Mouse (Mus musculus): Measurements from ENCODE around the gene Tnfsfm13.
"Not testable (repeated sequence)": the region's sequence is repeated elsewhere in the genome, so short reads cannot be mapped to it uniquely, and the experiment has no call there.

Gene Tnfsfm13

DNA sequence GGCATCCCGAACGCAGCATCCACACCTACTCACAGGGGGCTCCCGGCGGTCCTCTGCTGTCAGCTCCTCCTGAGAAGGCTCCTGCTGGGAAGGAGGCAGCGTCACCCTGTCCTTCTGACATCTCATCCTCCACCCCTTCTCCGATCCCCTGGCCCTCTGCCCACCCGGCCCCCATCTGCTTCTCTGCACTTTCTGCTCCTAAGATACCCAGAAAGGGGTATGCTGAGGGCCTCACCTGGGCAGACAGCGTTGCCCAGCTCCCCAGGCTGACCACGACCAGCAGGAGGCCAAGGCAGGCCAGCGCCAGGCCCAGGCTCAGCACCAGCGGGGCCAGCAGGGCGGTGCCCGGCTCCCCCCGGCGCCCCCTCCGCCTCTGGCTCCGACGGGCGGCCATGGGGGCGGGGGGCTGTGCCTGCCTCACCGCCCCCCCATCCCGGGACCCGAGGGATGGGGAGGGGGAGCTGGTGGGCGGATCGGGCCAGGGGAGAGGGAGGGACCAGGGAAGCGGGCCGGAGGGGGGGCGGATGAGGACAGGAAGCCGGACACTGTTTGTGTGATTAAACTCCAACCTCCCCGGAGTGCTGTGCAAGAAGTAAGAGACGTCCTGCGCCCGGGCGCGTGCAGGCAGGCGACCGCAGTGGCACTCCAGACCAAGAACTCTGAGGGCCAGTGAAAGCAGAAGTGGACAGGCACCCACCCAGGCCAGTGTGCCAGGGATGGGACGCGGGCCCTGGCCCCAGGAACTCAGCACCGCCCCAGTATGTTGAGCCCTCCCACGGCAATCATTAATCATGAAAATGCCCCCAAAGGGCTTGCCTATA is at the start of gene Tnfsfm13, which contains the start of gene Tnfsf12:
Gene Tnfsfm13 (minus strand): TSS at position 738 of the 821 bp plus-strand sequence.
Gene Tnfsf12 (minus strand): TSS at position 489 of the 821 bp plus-strand sequence.
- Histone ChIP-seq H3K27me3 (ENCODE audit: control insufficient read depth, insufficient read depth, low read length, poor library complexity, severe bottlenecking) (no peaks in the 10 kb centered on the region), H3K36me3 (ENCODE audit: control insufficient read depth, insufficient read depth, low read length, poor library complexity, severe bottlenecking) (no peaks in the 10 kb centered on the region)
- no peak for DNase-seq (ENCODE audit: low read depth, low spot score)

DNA sequence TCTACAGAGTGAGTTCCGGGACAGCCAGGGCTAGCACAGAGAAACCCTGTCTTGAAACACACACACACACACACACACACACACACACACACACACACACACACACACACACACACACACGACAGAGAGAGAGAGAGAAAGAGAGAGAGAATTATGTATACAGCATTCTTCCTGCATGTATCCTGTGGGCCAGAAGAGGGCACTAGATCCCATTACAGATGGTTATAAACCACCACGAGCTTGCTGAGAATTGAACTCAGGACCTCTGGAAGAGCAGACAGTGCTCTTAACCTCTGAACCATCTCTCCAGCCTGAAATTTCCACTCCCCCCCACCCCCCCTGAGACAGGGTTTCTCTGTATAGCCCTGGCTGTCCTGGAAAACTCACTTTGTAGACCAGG is 35.5 kb upstream of the Tnfsfm13 start:
- peak; percentile 44 for DNase-seq (ENCODE audit: low read depth, low spot score)
- not testable (repeated sequence) for H3K27me3 ChIP-seq (ENCODE audit: control insufficient read depth, insufficient read depth, low read length, poor library complexity, severe bottlenecking)
- peaks cover 13% of the 10 kb centered on the region for H3K36me3 ChIP-seq (ENCODE audit: control insufficient read depth, insufficient read depth, low read length, poor library complexity, severe bottlenecking)

DNA sequence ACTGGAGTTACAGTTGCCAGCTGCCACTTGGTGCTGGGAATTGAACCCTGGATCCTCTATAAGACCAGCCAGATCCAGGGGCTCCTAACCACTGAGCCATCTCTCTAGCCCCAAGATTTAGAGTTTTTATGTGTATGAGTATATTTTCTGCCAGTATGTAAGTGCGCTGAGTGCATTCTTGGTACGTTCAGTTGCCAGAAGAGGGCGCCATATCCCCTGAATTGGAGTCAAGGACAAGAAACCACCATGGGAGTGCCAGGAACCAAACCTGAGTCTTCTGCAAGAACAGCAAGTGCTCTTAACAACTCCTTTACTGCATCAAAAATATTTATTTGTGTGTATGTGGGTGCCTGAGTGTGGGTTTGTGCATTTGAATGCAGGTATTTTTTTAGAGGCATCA is 33.2 kb upstream of the Tnfsfm13 start:
- H3K27me3 ChIP-seq (ENCODE audit: control insufficient read depth, insufficient read depth, low read length, poor library complexity, severe bottlenecking), result no peaks in the 10 kb centered on the region
- H3K36me3 ChIP-seq (ENCODE audit: control insufficient read depth, insufficient read depth, low read length, poor library complexity, severe bottlenecking), result no peaks in the 10 kb centered on the region
- DNase-seq (ENCODE audit: low read depth, low spot score), result peak; percentile 86

DNA sequence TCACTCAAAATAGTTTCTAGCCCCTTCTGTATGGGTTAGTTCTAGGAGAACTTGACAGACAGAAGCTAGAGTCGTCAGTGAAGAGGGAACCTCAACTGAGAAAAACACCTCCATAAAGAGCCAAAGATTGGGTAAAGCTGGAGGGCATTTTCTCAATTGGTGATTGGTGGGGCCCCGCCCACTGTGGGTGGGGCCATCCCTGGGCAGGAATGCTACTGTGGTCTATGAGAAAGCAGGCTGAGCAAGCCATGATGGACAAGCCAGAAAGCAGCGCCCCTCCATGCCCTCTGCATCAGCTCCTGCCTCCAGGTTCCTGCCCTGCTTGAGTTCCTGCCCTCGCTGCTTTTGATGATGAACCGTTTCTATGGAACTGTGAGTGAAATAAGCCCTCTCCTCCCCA is 30.1 kb upstream of the Tnfsfm13 start:
- DNase-seq (ENCODE audit: low read depth, low spot score), result no peak
- Histone ChIP-seq H3K36me3 (ENCODE audit: control insufficient read depth, insufficient read depth, low read length, poor library complexity, severe bottlenecking) (no peaks in the 10 kb centered on the region), H3K27me3 (ENCODE audit: control insufficient read depth, insufficient read depth, low read length, poor library complexity, severe bottlenecking) (no peaks in the 10 kb centered on the region)

DNA sequence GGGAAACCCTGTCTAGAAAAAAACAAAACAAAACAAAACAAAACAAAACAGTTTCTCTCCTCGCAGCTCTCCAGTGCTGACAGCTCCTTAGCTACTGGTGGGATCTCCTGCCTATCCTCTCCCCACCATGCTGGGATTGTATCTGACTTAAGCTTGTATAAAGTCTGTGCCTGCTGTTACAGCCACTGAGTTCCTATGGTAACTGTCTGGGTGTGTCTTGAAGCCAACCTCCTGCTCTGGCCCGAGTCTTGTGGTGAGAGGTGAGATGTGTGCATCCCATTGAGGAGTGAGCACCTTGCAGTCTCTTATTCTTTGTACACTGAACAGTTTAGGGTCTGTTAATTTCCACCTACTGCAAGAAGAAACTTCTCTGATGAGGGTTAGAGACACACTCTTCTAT is 27.2 kb upstream of the Tnfsfm13 start:
- Histone ChIP-seq H3K36me3 (ENCODE audit: control insufficient read depth, insufficient read depth, low read length, poor library complexity, severe bottlenecking) (no peaks in the 10 kb centered on the region), H3K27me3 (ENCODE audit: control insufficient read depth, insufficient read depth, low read length, poor library complexity, severe bottlenecking) (no peaks in the 10 kb centered on the region)
- no peak for DNase-seq (ENCODE audit: low read depth, low spot score)

DNA sequence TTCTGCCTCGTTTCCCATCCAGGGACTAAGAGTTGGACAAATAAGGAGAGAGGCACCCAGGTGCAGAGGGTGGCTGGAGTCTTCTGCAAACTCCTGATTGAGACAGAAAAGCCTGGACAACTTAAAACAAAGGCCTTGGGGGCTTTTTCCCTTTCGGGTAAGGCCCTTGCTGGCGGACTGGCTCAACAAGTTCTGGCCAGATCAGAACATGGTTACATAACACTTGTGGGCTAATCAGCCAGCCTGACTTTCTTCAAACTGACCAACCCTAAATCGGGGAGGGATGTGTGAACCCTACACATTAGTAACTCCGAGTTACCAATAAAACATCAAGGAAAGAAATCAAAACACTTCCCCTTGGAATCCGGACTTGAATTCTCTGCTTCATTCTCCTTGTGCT is 25.0 kb upstream of the Tnfsfm13 start:
- DNase-seq (ENCODE audit: low read depth, low spot score), result no peak
- H3K36me3 ChIP-seq (ENCODE audit: control insufficient read depth, insufficient read depth, low read length, poor library complexity, severe bottlenecking), result no peaks in the 10 kb centered on the region
- no peaks in the 10 kb centered on the region for H3K27me3 ChIP-seq (ENCODE audit: control insufficient read depth, insufficient read depth, low read length, poor library complexity, severe bottlenecking)

DNA sequence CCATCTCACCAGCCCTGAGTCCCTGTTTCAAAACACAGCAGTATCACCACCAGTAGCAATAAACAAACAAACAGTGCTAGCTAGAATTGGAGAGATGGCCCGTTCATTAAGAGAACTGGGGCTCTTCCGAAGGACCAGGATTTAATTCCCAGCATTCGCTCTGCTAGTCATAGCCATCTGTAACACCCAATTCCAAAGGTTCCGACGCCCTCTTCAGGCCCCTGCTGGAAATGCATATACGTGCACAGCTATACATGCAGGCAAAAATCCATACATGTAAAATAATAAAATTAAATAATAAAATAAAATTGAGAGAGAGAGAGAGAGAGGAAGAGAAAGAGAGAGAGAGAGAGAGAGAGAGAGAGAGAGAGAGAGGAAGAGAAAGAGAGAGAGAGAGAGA is 23.5 kb upstream of the Tnfsfm13 start:
- Histone ChIP-seq H3K36me3 (ENCODE audit: control insufficient read depth, insufficient read depth, low read length, poor library complexity, severe bottlenecking) (no peaks in the 10 kb centered on the region), H3K27me3 (ENCODE audit: control insufficient read depth, insufficient read depth, low read length, poor library complexity, severe bottlenecking) (no peaks in the 10 kb centered on the region)
- no peak for DNase-seq (ENCODE audit: low read depth, low spot score)

DNA sequence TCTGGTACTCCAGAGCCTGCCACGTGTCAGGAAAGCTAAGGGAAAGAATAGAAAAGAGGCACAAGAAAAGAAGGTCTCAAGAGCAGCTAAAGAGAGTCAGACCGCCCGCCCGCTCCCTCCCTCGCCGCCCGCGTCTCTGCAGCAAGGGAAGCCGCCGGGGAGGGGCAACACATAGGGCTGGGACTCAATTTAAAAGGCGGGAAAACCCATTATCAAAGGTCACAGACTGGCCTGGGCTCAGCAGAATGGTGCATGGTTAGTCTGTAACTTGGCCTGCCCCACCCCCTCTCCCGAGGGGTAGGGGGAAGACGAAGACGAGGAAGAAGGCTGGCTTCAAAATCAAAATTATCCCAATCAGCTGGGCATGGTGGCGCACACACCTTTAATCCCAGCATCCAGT is 22.8 kb upstream of the Tnfsfm13 start:
- DNase-seq (ENCODE audit: low read depth, low spot score), result no peak
- no peaks in the 10 kb centered on the region for H3K36me3 ChIP-seq (ENCODE audit: control insufficient read depth, insufficient read depth, low read length, poor library complexity, severe bottlenecking)
- no peaks in the 10 kb centered on the region for H3K27me3 ChIP-seq (ENCODE audit: control insufficient read depth, insufficient read depth, low read length, poor library complexity, severe bottlenecking)

DNA sequence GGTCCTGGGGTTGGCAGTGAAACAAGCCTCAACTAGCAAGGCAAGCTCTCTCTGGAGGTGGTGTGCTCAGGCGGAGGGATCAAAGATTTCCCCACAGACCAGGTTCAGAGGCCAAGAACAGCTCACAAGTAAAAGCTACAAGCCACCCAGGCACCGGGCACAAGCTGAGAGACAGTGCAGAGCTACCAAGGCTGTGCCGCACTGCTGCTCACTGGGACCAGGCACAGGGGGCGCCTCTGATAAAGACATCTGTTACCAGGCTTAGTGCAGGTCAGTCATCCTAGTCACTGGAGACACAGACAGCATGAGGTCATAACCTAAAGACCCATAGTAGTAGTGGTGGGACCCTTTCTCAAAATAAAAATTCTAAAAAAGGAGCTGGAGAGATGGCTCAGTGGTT is 21.1 kb upstream of the Tnfsfm13 start:
- H3K36me3 ChIP-seq (ENCODE audit: control insufficient read depth, insufficient read depth, low read length, poor library complexity, severe bottlenecking), result no peaks in the 10 kb centered on the region
- H3K27me3 ChIP-seq (ENCODE audit: control insufficient read depth, insufficient read depth, low read length, poor library complexity, severe bottlenecking), result no peaks in the 10 kb centered on the region
- no peak for DNase-seq (ENCODE audit: low read depth, low spot score)

DNA sequence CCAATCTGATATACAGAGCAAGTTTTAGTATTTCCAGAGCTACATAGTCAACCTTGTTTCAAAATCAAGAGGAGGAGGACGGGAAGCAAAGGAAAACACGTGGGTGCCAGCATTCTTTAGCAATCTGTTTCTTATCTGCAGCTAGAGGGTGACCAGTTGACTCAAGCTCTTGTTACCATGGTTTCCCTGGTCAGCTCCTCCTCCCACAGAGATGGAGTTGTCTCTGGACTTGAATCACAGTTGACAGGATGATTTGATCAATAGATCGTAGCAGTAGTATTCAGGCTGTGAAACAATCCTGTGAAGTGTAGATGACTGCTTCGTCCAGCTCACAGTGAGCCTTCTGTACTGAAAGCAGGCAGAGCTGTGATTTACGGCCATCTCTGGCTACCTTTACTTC is 20.0 kb upstream of the Tnfsfm13 start:
- Histone ChIP-seq H3K27me3 (ENCODE audit: control insufficient read depth, insufficient read depth, low read length, poor library complexity, severe bottlenecking) (no peaks in the 10 kb centered on the region), H3K36me3 (ENCODE audit: control insufficient read depth, insufficient read depth, low read length, poor library complexity, severe bottlenecking) (no peaks in the 10 kb centered on the region)
- DNase-seq (ENCODE audit: low read depth, low spot score), result no peak

DNA sequence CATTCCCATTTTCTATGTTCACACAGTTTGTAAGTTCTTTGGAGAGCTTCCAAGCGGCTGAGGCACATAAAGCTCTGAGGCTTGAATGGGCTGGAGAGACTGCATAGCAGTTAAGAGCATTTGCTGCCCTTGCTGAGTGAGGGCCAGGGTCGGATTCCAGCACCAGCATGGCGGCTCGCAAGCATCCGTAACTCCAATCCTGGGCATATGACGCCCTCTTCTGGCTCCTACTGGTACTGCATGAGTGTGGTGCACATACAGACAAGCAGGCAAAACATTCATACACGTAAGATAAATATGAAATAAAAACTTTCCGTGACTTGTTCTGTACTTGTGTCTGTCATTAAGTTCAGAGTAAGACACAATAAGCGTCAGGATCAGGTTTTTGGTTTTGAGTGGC is 19.6 kb upstream of the Tnfsfm13 start:
- H3K36me3 ChIP-seq (ENCODE audit: control insufficient read depth, insufficient read depth, low read length, poor library complexity, severe bottlenecking), result no peaks in the 10 kb centered on the region
- peak; percentile 39 for DNase-seq (ENCODE audit: low read depth, low spot score)
- no peaks in the 10 kb centered on the region for H3K27me3 ChIP-seq (ENCODE audit: control insufficient read depth, insufficient read depth, low read length, poor library complexity, severe bottlenecking)

DNA sequence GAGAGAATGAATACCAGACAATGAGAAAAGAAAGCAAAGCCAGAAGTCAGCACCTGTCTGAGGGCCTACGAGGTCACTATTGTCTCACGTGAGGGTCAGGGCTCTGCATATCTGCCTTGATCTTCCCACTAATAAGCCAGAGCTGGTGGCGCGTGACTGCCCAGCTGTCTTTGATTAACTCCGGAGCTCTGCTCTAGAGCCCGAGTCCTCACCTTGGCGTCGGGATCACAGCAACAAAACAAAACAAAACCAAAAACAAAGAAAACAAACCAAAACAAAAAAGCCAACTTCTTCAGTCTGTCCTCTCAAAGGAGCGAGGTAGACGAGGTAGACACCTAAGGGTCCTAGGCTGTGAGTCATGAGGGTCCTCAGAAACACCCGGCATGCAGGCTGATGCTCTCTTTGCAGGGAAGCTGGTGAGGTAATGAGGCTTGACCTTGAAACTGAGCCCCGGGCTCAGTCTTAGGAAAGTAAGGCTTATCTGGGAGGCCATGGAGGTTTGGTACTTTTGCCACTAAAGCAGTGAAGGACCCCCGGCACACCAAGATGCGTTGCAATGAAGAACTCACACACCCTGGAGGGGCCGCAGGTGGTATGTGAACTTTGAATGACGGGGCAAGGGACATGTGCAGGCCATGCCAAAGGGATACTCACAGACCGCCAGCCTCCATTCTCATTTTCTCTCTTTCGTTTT is 18.9 kb upstream of the Tnfsfm13 start:
- no peak for DNase-seq (ENCODE audit: low read depth, low spot score)
- H3K36me3 ChIP-seq (ENCODE audit: control insufficient read depth, insufficient read depth, low read length, poor library complexity, severe bottlenecking), result no peaks in the 10 kb centered on the region

DNA sequence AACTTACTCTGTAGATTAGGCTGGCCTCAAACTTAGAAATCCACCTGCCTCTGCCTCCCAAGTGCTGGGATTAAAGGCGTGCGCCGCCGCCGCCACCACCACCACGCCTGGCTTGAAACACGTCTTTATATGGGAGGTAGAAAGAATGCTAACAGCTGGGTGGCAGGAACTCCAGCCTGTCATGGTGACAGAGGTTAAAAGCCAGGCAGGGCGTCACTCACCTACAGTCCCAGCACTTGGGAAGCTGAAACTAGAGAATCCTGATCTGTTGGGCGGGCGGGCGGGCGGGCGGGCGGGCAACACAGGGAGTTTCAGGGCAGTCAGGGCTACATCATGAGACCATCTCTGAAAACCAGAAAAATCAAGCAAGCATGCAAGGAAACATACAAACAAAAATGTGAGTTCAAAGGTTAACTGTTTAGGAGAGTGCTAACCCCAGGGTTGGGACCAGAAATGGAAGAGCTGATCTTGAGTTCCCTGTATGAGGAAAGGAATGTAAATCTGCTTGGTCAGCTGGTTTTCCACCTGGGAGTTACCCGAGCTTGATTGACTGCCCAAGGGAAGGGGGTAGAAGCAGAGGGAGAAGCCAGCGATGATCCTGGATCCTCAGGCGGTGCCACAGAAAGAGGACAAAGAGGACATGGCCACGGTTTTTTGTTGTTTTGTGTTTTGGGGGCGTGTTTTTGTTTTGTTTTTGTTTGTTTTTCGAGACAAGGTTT is 17.2 kb upstream of the Tnfsfm13 start:
- DNase-seq (ENCODE audit: low read depth, low spot score), result no peak
- H3K27me3 ChIP-seq (ENCODE audit: control insufficient read depth, insufficient read depth, low read length, poor library complexity, severe bottlenecking), result no peaks in the 10 kb centered on the region
- no peaks in the 10 kb centered on the region for H3K36me3 ChIP-seq (ENCODE audit: control insufficient read depth, insufficient read depth, low read length, poor library complexity, severe bottlenecking)

More for the DNA sequence above, 18.9 kb upstream of the Tnfsfm13 start:
- no peaks in the 10 kb centered on the region for H3K27me3 ChIP-seq (ENCODE audit: control insufficient read depth, insufficient read depth, low read length, poor library complexity, severe bottlenecking)

DNA sequence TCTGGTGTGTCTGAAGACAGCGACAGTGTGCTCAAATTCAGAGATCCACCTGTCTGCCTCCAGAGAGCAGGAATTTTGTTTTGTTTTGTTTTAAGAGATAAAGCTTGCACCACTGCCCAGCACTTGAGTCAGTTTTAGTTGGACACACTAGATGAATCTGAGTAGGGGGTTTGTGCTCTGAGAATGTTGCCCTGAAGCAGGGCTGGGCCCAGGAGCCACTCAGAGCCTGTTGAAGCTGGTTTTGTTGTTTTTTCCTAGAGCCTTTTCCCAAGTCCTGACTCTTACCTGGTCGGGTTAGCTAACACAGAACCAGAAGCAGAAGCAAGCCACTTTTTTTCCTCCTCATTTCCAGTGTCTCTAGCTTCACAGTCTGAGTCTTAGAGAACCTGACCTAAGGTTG is 15.2 kb upstream of the Tnfsfm13 start:
- no peak for DNase-seq (ENCODE audit: low read depth, low spot score)
- no peaks in the 10 kb centered on the region for H3K27me3 ChIP-seq (ENCODE audit: control insufficient read depth, insufficient read depth, low read length, poor library complexity, severe bottlenecking)
- no peaks in the 10 kb centered on the region for H3K36me3 ChIP-seq (ENCODE audit: control insufficient read depth, insufficient read depth, low read length, poor library complexity, severe bottlenecking)

DNA sequence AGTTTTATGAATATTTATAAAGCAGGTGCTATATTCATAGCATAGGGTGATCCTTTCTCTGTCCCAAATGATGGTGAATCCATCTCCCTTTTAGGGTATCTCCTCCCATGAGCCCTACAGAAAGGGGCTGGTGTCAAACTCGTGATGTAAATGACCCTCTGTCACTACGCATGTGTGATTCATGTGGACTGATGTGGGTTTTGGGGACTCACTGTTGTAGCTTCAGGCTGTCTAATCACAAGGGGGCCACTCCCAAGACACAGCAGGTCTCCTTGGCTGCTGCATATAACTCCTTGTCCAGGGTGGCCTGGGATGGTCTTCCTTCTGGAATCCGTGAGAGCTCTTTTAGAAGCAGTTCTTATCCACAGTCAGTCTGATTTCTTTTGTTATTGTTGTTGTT is 14.6 kb upstream of the Tnfsfm13 start:
- no peak for DNase-seq (ENCODE audit: low read depth, low spot score)
- no peaks in the 10 kb centered on the region for H3K27me3 ChIP-seq (ENCODE audit: control insufficient read depth, insufficient read depth, low read length, poor library complexity, severe bottlenecking)
- H3K36me3 ChIP-seq (ENCODE audit: control insufficient read depth, insufficient read depth, low read length, poor library complexity, severe bottlenecking), result no peaks in the 10 kb centered on the region
